Mouse (Mus musculus): ENCODE measurements around the gene Dyrk1b. TPM values are rescaled to one million over a fixed set of nuclear protein-coding genes. Genes with fewer than 3 reads are reported as not detected.
"Not testable (repeated sequence)": the region's sequence is repeated elsewhere in the genome, so short reads cannot be mapped to it uniquely, and the experiment has no call there.

The Dyrk1b gene
- polyA plus RNA-seq, 1 experiment from 2014 or later = 17.4 TPM

DNA sequence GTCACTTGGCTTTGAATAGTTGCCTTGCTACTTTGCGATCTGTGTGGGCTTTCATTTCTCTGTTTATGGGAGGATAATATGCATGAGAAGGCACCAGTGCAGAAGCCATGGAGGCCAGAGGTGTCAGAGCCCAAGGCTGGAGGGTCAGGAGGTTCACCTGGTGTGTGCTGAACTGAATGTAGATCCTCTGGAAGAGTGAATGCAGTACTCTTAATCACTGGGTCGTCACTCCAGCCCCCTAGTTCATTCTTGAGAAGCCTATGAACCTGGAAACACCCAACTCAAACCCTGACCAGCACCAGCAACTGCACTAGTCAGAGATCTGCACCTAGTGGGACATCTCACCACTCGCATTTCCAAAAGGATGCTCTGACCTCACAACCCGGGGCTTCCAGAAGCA is 19.8 kb downstream of the Dyrk1b start:
- H3K36me3 ChIP-seq (replicated peaks) = peaks cover 22% of the 10 kb centered on the region
- 78% methylated on average over 4 of the region's 4 CpGs for WGBS
- no peak for ATAC-seq (ENCODE audit: low FRiP score)
- no peak overlapping the region for H3K9ac ChIP-seq
- H3K27me3 ChIP-seq = no peaks in the 10 kb centered on the region
- no peaks in the 10 kb centered on the region for H3K9me3 ChIP-seq
- no peaks in the 10 kb centered on the region for H3K4me1 ChIP-seq
- H3K4me3 ChIP-seq (replicated peaks) = no peak overlapping the region
- no peak overlapping the region for H3K4me2 ChIP-seq
- H3K27ac ChIP-seq = no peak overlapping the region

- H3K9me3 ChIP-seq = no peaks in the 10 kb centered on the region
- no peak overlapping the region for H3K4me3 ChIP-seq (replicated peaks)
- H3K4me2 ChIP-seq = no peak overlapping the region
- no peak overlapping the region for H3K27ac ChIP-seq
- H3K27me3 ChIP-seq = no peaks in the 10 kb centered on the region
- WGBS = 69% methylated on average over 19 of the region's 19 CpGs
- no peaks in the 10 kb centered on the region for H3K4me1 ChIP-seq
- ATAC-seq (ENCODE audit: low FRiP score) = no peak
- H3K9ac ChIP-seq = no peak overlapping the region
- no peaks in the 10 kb centered on the region for H3K36me3 ChIP-seq (replicated peaks)
These were observed 24.2 kb downstream of the Dyrk1b start for GRCm38 (mm10) chr7:28203207-28204108.

GRCm38 (mm10) chr7:28206044-28206600 is 26.9 kb downstream of the Dyrk1b start:
- H3K36me3 ChIP-seq (replicated peaks) = no peaks in the 10 kb centered on the region
- H3K4me1 ChIP-seq = no peaks in the 10 kb centered on the region
- no peak for ATAC-seq (ENCODE audit: low FRiP score)
- no peak overlapping the region for H3K4me3 ChIP-seq (replicated peaks)
- no peaks in the 10 kb centered on the region for H3K27me3 ChIP-seq
- WGBS = 76% methylated on average over 4 of the region's 4 CpGs
- H3K4me2 ChIP-seq = no peak overlapping the region
- H3K9me3 ChIP-seq = no peaks in the 10 kb centered on the region
- H3K27ac ChIP-seq = no peak overlapping the region
- H3K9ac ChIP-seq = no peak overlapping the region

- H3K27me3 ChIP-seq = no peaks in the 10 kb centered on the region
- H3K9me3 ChIP-seq = no peaks in the 10 kb centered on the region
- peak overlapping the region; percentile 47 for H3K4me2 ChIP-seq
- 51% methylated on average over 12 of the region's 12 CpGs for WGBS
- no peak overlapping the region for H3K27ac ChIP-seq
- peak overlapping the region; percentile 26 for H3K4me3 ChIP-seq (replicated peaks)
- peak overlapping the region; percentile 33 for H3K9ac ChIP-seq
- no peaks in the 10 kb centered on the region for H3K36me3 ChIP-seq (replicated peaks)
- no peak for ATAC-seq (ENCODE audit: low FRiP score)
- H3K4me1 ChIP-seq = no peaks in the 10 kb centered on the region
These were observed 29.2 kb downstream of the Dyrk1b start for GRCm38 (mm10) chr7:28208396-28208987.

DNA sequence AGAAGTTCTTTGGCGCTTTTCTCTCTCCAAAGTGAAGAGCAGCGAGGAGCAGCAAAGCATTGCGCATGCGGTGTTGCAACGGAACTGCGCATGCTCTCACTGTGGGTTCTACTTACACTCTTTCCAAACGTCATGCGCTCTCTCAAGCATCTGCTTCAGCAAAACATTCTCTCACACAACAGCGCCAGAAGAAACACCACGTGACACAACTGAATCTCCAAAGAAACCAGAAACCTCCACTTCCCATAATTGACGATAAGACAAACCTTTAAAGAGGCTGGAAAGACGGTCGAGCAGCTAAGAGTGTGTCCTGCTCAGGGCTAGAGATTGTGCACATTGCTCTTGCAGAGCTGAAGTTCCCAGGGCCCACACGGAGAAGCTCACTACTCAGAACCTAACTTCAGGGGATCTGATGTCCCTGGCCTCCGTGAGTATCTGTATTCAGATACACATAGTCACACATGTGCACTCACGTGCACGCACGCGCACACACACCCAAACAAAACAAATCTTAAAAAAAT is 29.8 kb downstream of the Dyrk1b start:
- Histone ChIP-seq H3K27me3 (no peaks in the 10 kb centered on the region), H3K4me3 (replicated peaks) (peak overlapping the region; percentile 26), H3K36me3 (replicated peaks) (no peaks in the 10 kb centered on the region), H3K27ac (no peak overlapping the region), H3K9me3 (no peaks in the 10 kb centered on the region), H3K4me2 (peak overlapping the region; percentile 47), H3K9ac (peak overlapping the region; percentile 33), H3K4me1 (no peaks in the 10 kb centered on the region)
- WGBS = 51% methylated on average over 19 of the region's 19 CpGs
- no peak for ATAC-seq (ENCODE audit: low FRiP score)

- Histone ChIP-seq H3K9ac (no peak overlapping the region), H3K27ac (no peak overlapping the region), H3K27me3 (no peaks in the 10 kb centered on the region), H3K4me1 (no peaks in the 10 kb centered on the region), H3K4me3 (replicated peaks) (no peak overlapping the region), H3K4me2 (no peak overlapping the region), H3K36me3 (replicated peaks) (no peaks in the 10 kb centered on the region), H3K9me3 (no peaks in the 10 kb centered on the region)
- no peak for ATAC-seq (ENCODE audit: low FRiP score)
- WGBS = 46% methylated on average over 5 of the region's 5 CpGs
These were observed 31.5 kb downstream of the Dyrk1b start for GRCm38 (mm10) chr7:28210731-28211130.

GRCm38 (mm10) chr7:28214142-28214541 is 34.9 kb downstream of the Dyrk1b start:
- H3K4me1 ChIP-seq = no peaks in the 10 kb centered on the region
- no peak overlapping the region for H3K4me3 ChIP-seq (replicated peaks)
- 42% methylated on average over 10 of the region's 10 CpGs for WGBS
- no peak overlapping the region for H3K9ac ChIP-seq
- no peaks in the 10 kb centered on the region for H3K9me3 ChIP-seq
- H3K27ac ChIP-seq = no peak overlapping the region
- ATAC-seq (ENCODE audit: low FRiP score) = no peak
- H3K27me3 ChIP-seq = no peaks in the 10 kb centered on the region
- H3K4me2 ChIP-seq = no peak overlapping the region
- no peaks in the 10 kb centered on the region for H3K36me3 ChIP-seq (replicated peaks)

- not testable (repeated sequence) for H3K4me1 ChIP-seq; H3K9ac ChIP-seq; ATAC-seq (ENCODE audit: low FRiP score); H3K36me3 ChIP-seq (replicated peaks); H3K4me3 ChIP-seq (replicated peaks); H3K9me3 ChIP-seq; H3K27me3 ChIP-seq; H3K27ac ChIP-seq; H3K4me2 ChIP-seq
- 92% methylated on average over 2 of the region's 2 CpGs for WGBS
These were observed 36.7 kb downstream of the Dyrk1b start for GRCm38 (mm10) chr7:28215950-28216349.

DNA sequence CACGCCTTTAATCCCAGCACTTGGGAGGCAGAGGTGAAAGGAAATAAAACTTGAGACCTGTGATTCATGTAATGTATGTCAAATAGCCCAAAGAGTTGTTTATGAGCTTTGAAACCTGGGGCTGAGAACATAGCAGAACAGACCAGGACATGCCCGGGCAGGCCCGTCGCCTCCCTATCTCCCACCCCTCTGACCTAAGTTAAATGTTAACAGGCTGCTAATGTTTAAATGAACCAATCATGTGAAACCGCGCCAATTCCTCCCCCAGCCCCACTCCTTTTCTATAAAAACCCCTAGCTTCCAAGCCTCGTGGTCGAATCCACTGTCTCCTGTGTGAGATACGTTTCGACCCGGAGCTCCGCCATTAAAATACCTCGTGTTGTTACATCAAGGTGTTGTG is 38.5 kb downstream of the Dyrk1b start:
- H3K4me1 ChIP-seq; H3K4me3 ChIP-seq (replicated peaks); H3K9me3 ChIP-seq; ATAC-seq (ENCODE audit: low FRiP score); H3K4me2 ChIP-seq; H3K9ac ChIP-seq; H3K36me3 ChIP-seq (replicated peaks); H3K27ac ChIP-seq; H3K27me3 ChIP-seq: not testable (repeated sequence)
- whole genome bisulfite sequencing = 88% methylated on average over 13 of the region's 13 CpGs

- not testable (repeated sequence) for H3K27me3 ChIP-seq; H3K27ac ChIP-seq; H3K4me2 ChIP-seq; H3K9me3 ChIP-seq; H3K9ac ChIP-seq; H3K4me1 ChIP-seq; ATAC-seq (ENCODE audit: low FRiP score); H3K36me3 ChIP-seq (replicated peaks); H3K4me3 ChIP-seq (replicated peaks)
- 91% methylated on average over 20 of the region's 20 CpGs for whole genome bisulfite sequencing
These were observed 39.9 kb downstream of the Dyrk1b start for GRCm38 (mm10) chr7:28218951-28219740.

DNA sequence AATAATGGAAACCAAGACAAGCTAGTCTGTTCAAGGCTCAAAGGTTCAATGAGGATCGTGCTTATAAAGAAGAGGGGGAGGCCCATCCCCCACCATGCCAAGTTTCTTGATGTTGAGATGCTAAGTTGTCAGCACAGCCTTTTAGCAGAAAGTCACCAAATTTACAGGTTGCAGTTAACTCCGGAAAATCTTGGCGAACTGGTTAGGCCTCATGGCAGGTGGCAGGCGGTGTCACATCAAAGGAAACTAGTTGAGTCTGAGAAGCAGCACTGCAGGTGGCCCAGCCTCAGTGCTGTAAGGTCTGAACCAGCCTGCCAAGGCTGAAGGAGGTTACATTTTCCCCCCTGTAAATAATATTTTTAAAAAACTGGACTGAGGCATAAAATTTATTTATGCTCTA is 47.6 kb downstream of the Dyrk1b start:
- ATAC-seq (ENCODE audit: low FRiP score) = not testable (repeated sequence)
- WGBS = 89% methylated on average over 4 of the region's 4 CpGs

DNA sequence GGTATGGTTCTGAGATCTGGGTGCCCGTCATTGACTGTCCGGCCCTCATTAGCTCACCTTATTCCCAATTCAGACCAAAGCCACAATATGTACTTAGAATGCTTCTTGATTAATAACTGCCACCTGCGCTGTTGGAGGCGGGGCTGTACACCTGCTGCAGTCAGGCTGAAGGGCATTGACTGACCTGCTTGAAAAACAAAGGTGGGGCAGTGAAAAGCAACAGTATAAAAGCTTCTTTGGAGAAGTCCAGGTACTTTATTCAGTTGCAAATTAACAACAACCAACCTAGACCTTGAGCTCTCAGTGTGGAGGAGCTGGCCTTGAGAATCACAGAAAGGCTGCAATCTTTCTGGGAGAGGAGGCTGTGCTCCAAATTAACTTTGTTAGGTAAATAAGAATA is 48.2 kb downstream of the Dyrk1b start:
- H3K27me3 ChIP-seq; H3K9me3 ChIP-seq; H3K4me2 ChIP-seq; H3K27ac ChIP-seq; ATAC-seq (ENCODE audit: low FRiP score); H3K4me3 ChIP-seq (replicated peaks); H3K9ac ChIP-seq; H3K4me1 ChIP-seq; H3K36me3 ChIP-seq (replicated peaks): not testable (repeated sequence)
- WGBS = 87% methylated on average over 4 of the region's 4 CpGs

More for the DNA sequence above, 47.6 kb downstream of the Dyrk1b start:
- not testable (repeated sequence) for H3K27me3 ChIP-seq; H3K36me3 ChIP-seq (replicated peaks); H3K9ac ChIP-seq; H3K9me3 ChIP-seq; H3K4me2 ChIP-seq; H3K4me1 ChIP-seq; H3K27ac ChIP-seq; H3K4me3 ChIP-seq (replicated peaks)
